Mouse (Mus musculus): ENCODE measurements around the gene Itsn1. TPM values are rescaled to one million over a fixed set of nuclear protein-coding genes. Genes with fewer than 3 reads are reported as not detected.

Gene Itsn1
- polyA plus RNA-seq, 1 experiment: 24.3 TPM

GRCm38 (mm10) chr16:91906672-91907071 is 177.6 kb downstream of the Itsn1 start:
- peaks cover 3% of the 10 kb centered on the region for H3K27me3 ChIP-seq (ENCODE audit: control insufficient read depth, insufficient read depth, insufficient read length)

GRCm38 (mm10) chr16:91907158-91907557 is 178.1 kb downstream of the Itsn1 start:
- TF ChIP-seq FOSL1 (IDR thresholded peaks at IDR 0.05; ENCODE audit: insufficient read depth, low read length, poor library complexity, severe bottlenecking) (no peak), MYOD1 (IDR thresholded peaks at IDR 0.05; ENCODE audit: control insufficient read depth, insufficient read length, low read depth) (no peak), CTCF (IDR thresholded peaks at IDR 0.05; ENCODE audit: control insufficient read depth, insufficient read depth, insufficient read length) (no peak), MYOG (IDR thresholded peaks at IDR 0.05; ENCODE audit: control insufficient read depth, extremely low read depth, insufficient read length) (no peak), MAX (IDR thresholded peaks at IDR 0.05) (no peak), CEBPB (IDR thresholded peaks at IDR 0.05; ENCODE audit: low read depth) (no peak), USF1 (IDR thresholded peaks at IDR 0.05; ENCODE audit: low read depth) (no peak)
- no peak overlapping the region for H3ac ChIP-seq (ENCODE audit: control insufficient read depth, insufficient read length, low read depth)
- peaks cover 3% of the 10 kb centered on the region for H3K27me3 ChIP-seq (ENCODE audit: control insufficient read depth, insufficient read depth, insufficient read length)
- no peaks in the 10 kb centered on the region for H3K36me3 ChIP-seq (ENCODE audit: control insufficient read depth, insufficient read depth)
- no peaks in the 10 kb centered on the region for H3K79me2 ChIP-seq (ENCODE audit: control insufficient read depth, insufficient read depth)
- no peaks in the 10 kb centered on the region for H3K79me3 ChIP-seq (ENCODE audit: low read depth)
- H3K4me3 ChIP-seq (ENCODE audit: insufficient read depth, poor library complexity, severe bottlenecking): no peak overlapping the region

More at GRCm38 (mm10) chr16:91906672-91907071, 177.6 kb downstream of the Itsn1 start:
- Histone ChIP-seq H3K79me3 (ENCODE audit: low read depth) (no peaks in the 10 kb centered on the region), H3ac (ENCODE audit: control insufficient read depth, insufficient read length, low read depth) (no peak overlapping the region), H3K79me2 (ENCODE audit: control insufficient read depth, insufficient read depth) (no peaks in the 10 kb centered on the region), H3K36me3 (ENCODE audit: control insufficient read depth, insufficient read depth) (no peaks in the 10 kb centered on the region), H3K4me3 (ENCODE audit: insufficient read depth, poor library complexity, severe bottlenecking) (no peak overlapping the region)
- TF ChIP-seq CEBPB (IDR thresholded peaks at IDR 0.05; ENCODE audit: low read depth) (no peak), USF1 (IDR thresholded peaks at IDR 0.05; ENCODE audit: low read depth) (no peak), MYOG (IDR thresholded peaks at IDR 0.05; ENCODE audit: control insufficient read depth, extremely low read depth, insufficient read length) (no peak), MAX (IDR thresholded peaks at IDR 0.05) (no peak), CTCF (IDR thresholded peaks at IDR 0.05; ENCODE audit: control insufficient read depth, insufficient read depth, insufficient read length) (no peak)

GRCm38 (mm10) chr16:91909569-91910335 is 180.7 kb downstream of the Itsn1 start:
- Histone ChIP-seq H3K27me3 (ENCODE audit: control insufficient read depth, insufficient read depth, insufficient read length) (peaks cover 3% of the 10 kb centered on the region), H3K4me3 (ENCODE audit: insufficient read depth, poor library complexity, severe bottlenecking) (no peak overlapping the region), H3K36me3 (ENCODE audit: control insufficient read depth, insufficient read depth) (no peaks in the 10 kb centered on the region), H3K79me2 (ENCODE audit: control insufficient read depth, insufficient read depth) (no peaks in the 10 kb centered on the region), H3K79me3 (ENCODE audit: low read depth) (no peaks in the 10 kb centered on the region), H3ac (ENCODE audit: control insufficient read depth, insufficient read length, low read depth) (no peak overlapping the region)
- no peak for TF ChIP-seq MYOG (IDR thresholded peaks at IDR 0.05; ENCODE audit: control insufficient read depth, extremely low read depth, insufficient read length)
- no peak for TF ChIP-seq CEBPB (IDR thresholded peaks at IDR 0.05; ENCODE audit: low read depth)
- no peak for TF ChIP-seq USF1 (IDR thresholded peaks at IDR 0.05; ENCODE audit: low read depth)

- Histone ChIP-seq H3K27me3 (ENCODE audit: control insufficient read depth, insufficient read depth, insufficient read length) (no peaks in the 10 kb centered on the region), H3K4me3 (ENCODE audit: insufficient read depth, poor library complexity, severe bottlenecking) (no peak overlapping the region)
- TF ChIP-seq MYOD1 (IDR thresholded peaks at IDR 0.05; ENCODE audit: control insufficient read depth, insufficient read length, low read depth): no peak
- TF ChIP-seq CTCF (IDR thresholded peaks at IDR 0.05; ENCODE audit: control insufficient read depth, insufficient read depth, insufficient read length): peak; percentile 91
Measured at GRCm38 (mm10) chr16:91917631-91918096, 188.6 kb downstream of the Itsn1 start.

GRCm38 (mm10) chr16:91918461-91918860 is 189.4 kb downstream of the Itsn1 start:
- no peak for TF ChIP-seq CTCF (IDR thresholded peaks at IDR 0.05; ENCODE audit: control insufficient read depth, insufficient read depth, insufficient read length)
- H3K79me3 ChIP-seq (ENCODE audit: low read depth): no peaks in the 10 kb centered on the region
- no peaks in the 10 kb centered on the region for H3K79me2 ChIP-seq (ENCODE audit: control insufficient read depth, insufficient read depth)

More at GRCm38 (mm10) chr16:91917631-91918096, 188.6 kb downstream of the Itsn1 start:
- no peaks in the 10 kb centered on the region for H3K79me3 ChIP-seq (ENCODE audit: low read depth)
- H3K36me3 ChIP-seq (ENCODE audit: control insufficient read depth, insufficient read depth): no peaks in the 10 kb centered on the region
- no peak overlapping the region for H3ac ChIP-seq (ENCODE audit: control insufficient read depth, insufficient read length, low read depth)
- no peaks in the 10 kb centered on the region for H3K79me2 ChIP-seq (ENCODE audit: control insufficient read depth, insufficient read depth)

GRCm38 (mm10) chr16:91919056-91919455 is 190.0 kb downstream of the Itsn1 start:
- no peak overlapping the region for H3ac ChIP-seq (ENCODE audit: control insufficient read depth, insufficient read length, low read depth)
- H3K36me3 ChIP-seq (ENCODE audit: control insufficient read depth, insufficient read depth): peaks cover 9% of the 10 kb centered on the region
- no peaks in the 10 kb centered on the region for H3K79me2 ChIP-seq (ENCODE audit: control insufficient read depth, insufficient read depth)

More at GRCm38 (mm10) chr16:91918461-91918860, 189.4 kb downstream of the Itsn1 start:
- Histone ChIP-seq H3ac (ENCODE audit: control insufficient read depth, insufficient read length, low read depth) (no peak overlapping the region), H3K4me3 (ENCODE audit: insufficient read depth, poor library complexity, severe bottlenecking) (no peak overlapping the region), H3K36me3 (ENCODE audit: control insufficient read depth, insufficient read depth) (peaks cover 4% of the 10 kb centered on the region), H3K27me3 (ENCODE audit: control insufficient read depth, insufficient read depth, insufficient read length) (no peaks in the 10 kb centered on the region)

More at GRCm38 (mm10) chr16:91919056-91919455, 190.0 kb downstream of the Itsn1 start:
- Histone ChIP-seq H3K27me3 (ENCODE audit: control insufficient read depth, insufficient read depth, insufficient read length) (no peaks in the 10 kb centered on the region), H3K79me3 (ENCODE audit: low read depth) (no peaks in the 10 kb centered on the region), H3K4me3 (ENCODE audit: insufficient read depth, poor library complexity, severe bottlenecking) (no peak overlapping the region)
- TF ChIP-seq MYOG (IDR thresholded peaks at IDR 0.05; ENCODE audit: control insufficient read depth, extremely low read depth, insufficient read length) (no peak), CTCF (IDR thresholded peaks at IDR 0.05; ENCODE audit: control insufficient read depth, insufficient read depth, insufficient read length) (no peak), FOSL1 (IDR thresholded peaks at IDR 0.05; ENCODE audit: insufficient read depth, low read length, poor library complexity, severe bottlenecking) (no peak), MAX (IDR thresholded peaks at IDR 0.05) (no peak), USF1 (IDR thresholded peaks at IDR 0.05; ENCODE audit: low read depth) (no peak), CEBPB (IDR thresholded peaks at IDR 0.05; ENCODE audit: low read depth) (no peak), MYOD1 (IDR thresholded peaks at IDR 0.05; ENCODE audit: control insufficient read depth, insufficient read length, low read depth) (no peak)
